Mouse (Mus musculus) MEL (cell line): ENCODE measurements around the gene Sccpdh.

Source experiments
- CTCF ChIP-seq, 3 experiments: IDR thresholded peaks in 2 of 3; conservative IDR thresholded peaks in 1 of 3; 2 replicates each; pipeline ENCODE4 v1.5.1; 2011 to 2012; ENCODE audit warnings: low read length in 3 of 3, low read depth in 2 of 3, mild to moderate bottlenecking in 2 of 3, improper control_type of control experiment in 1 of 3, inconsistent platforms in 1 of 3, mixed read lengths in 1 of 3, moderate library complexity in 1 of 3; ENCODE audit not compliant: control insufficient read depth in 1 of 3, insufficient read depth in 1 of 3, poor library complexity in 1 of 3, severe bottlenecking in 1 of 3
- GABPA ChIP-seq: IDR thresholded peaks from 2 replicates; pipeline ENCODE4 v1.6.1; 2012; ENCODE audit warnings: low read depth, mild to moderate bottlenecking, inconsistent platforms, low read length, improper control_type of control experiment, moderate library complexity
- MEF2A ChIP-seq: IDR thresholded peaks from 2 replicates; pipeline ENCODE4 v1.6.1; 2014; ENCODE audit warnings: low read depth, mild to moderate bottlenecking, inconsistent platforms, low read length, improper control_type of control experiment; ENCODE audit not compliant: poor library complexity, insufficient replicate concordance, severe bottlenecking; ENCODE audit errors: extremely low read depth
- MYB ChIP-seq: IDR thresholded peaks from 2 replicates; pipeline ENCODE4 v1.6.1; 2011; ENCODE audit warnings: mild to moderate bottlenecking, low read depth, low read length, improper control_type of control experiment
- POLR2A ChIP-seq, 2 experiments: IDR thresholded peaks; 2 replicates each; pipeline ENCODE4 v1.6.1; 2011 to 2012; ENCODE audit warnings: low read length in 2 of 2, mild to moderate bottlenecking in 2 of 2, control low read depth in 1 of 2, improper control_type of control experiment in 1 of 2, low read depth in 1 of 2, moderate library complexity in 1 of 2; ENCODE audit not compliant: control insufficient read depth in 1 of 2, insufficient read depth in 1 of 2, poor library complexity in 1 of 2
- SMC3 ChIP-seq: IDR thresholded peaks from 2 replicates; pipeline ENCODE4 v1.6.1; 2011; ENCODE audit warnings: low read depth, low read length, improper control_type of control experiment
- ZC3H11A ChIP-seq: IDR thresholded peaks from 2 replicates; pipeline ENCODE4 v1.6.1; 2012; ENCODE audit warnings: low read depth, mild to moderate bottlenecking, inconsistent platforms, low read length, improper control_type of control experiment

- no peak for TF ChIP-seq GABPA
- no peak for TF ChIP-seq MYB
- no peak for TF ChIP-seq CTCF (IDR thresholded peaks at IDR 0.05 in 2 of 3, conservative IDR thresholded peaks at IDR 0.05 in 1 of 3; ENCODE audit: control insufficient read depth in 1 of 3, insufficient read depth in 1 of 3, low read depth in 2 of 3, low read length in 3 of 3, poor library complexity in 1 of 3, severe bottlenecking in 1 of 3)
- TF ChIP-seq ZC3H11A: no peak
- no peak for TF ChIP-seq POLR2A (IDR thresholded peaks at IDR 0.05; ENCODE audit: control insufficient read depth in 1 of 2, insufficient read depth in 1 of 2, low read depth in 1 of 2, low read length in 2 of 2, poor library complexity in 1 of 2)
- TF ChIP-seq MEF2A: no peak
- no peak for TF ChIP-seq SMC3
These were observed 36.1 kb downstream of the Sccpdh start for GRCm38 (mm10) chr1:179704150-179704549.
